In the genomic region with DNA sequence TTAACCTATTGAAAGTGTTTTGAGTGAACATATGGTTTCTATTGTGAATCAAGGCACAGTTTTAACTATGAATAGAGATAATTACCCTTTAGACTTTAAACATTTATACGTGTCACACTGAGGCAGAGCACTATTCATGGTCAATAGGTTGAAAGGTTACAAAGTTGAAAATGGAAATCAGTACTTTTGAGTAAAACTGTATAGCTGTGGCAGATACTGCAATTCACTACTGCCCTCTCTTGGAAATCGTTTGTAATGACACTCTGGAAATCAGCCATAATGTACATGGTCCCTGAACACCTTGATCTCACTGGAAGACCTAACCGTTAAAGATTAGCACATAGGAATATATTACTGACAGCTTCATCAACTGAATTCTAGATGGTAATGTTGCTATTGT, we compare ENCODE assay signal across 8 mouse cellular contexts.
DNase-seq lines count a peak whose midpoint lies in the region; ATAC-seq and TF ChIP-seq lines count a peak whose summit lies in the region.

No protein-coding gene starts in this region.

- TF ChIP-seq EP300 in liver, postnatal 0 days (IDR thresholded peaks at IDR 0.05; ENCODE audit: low read depth) = no peak

- 20% methylated on average over 3 of the region's 3 CpGs for WGBS in liver, postnatal 0 days (ENCODE audit: insufficient replicate concordance)
- WGBS in liver, embryonic 11.5 days = 18% methylated on average over 3 of the region's 3 CpGs
- WGBS in neural tube, embryonic 14.5 days = 12% methylated on average over 3 of the region's 3 CpGs

- TF ChIP-seq CTCF in liver, postnatal 0 days (IDR thresholded peaks at IDR 0.05; ENCODE audit: low read depth) = peak; percentile 70

- no peaks in the 10 kb centered on the region for H3K4me1 ChIP-seq in liver, postnatal 0 days (ENCODE audit: insufficient read depth)
- H3K4me1 ChIP-seq in liver, embryonic 11.5 days (replicated peaks; ENCODE audit: control insufficient read depth, insufficient read depth, low read length) = no peaks in the 10 kb centered on the region
- H3K4me1 ChIP-seq in neural tube, embryonic 14.5 days (ENCODE audit: control insufficient read depth, insufficient read depth, low read length) = no peaks in the 10 kb centered on the region

- no peak overlapping the region for H3K9ac ChIP-seq in liver, postnatal 0 days (replicated peaks)
- no peak overlapping the region for H3K9ac ChIP-seq in liver, embryonic 11.5 days (ENCODE audit: low read depth, low read length)
- H3K9ac ChIP-seq in neural tube, embryonic 14.5 days (replicated peaks; ENCODE audit: low read depth, low read length) = no peak overlapping the region

- no peak overlapping the region for H3K4me3 ChIP-seq in liver, postnatal 0 days (ENCODE audit: low read depth, low read length)
- H3K4me3 ChIP-seq in liver, embryonic 11.5 days (ENCODE audit: low read depth, low read length) = no peak overlapping the region
- H3K4me3 ChIP-seq in neural tube, embryonic 14.5 days (ENCODE audit: low read depth, low read length) = no peak overlapping the region

- peak; percentile 6 to 43 for DNase-seq in cerebellum, postnatal 14 days
- DNase-seq in cerebellum, adult 9-11 months = no peak
- DNase-seq in liver, postnatal 0 days = no peak
- DNase-seq in liver, embryonic 11.5 days (ENCODE audit: low spot score) = no peak
- DNase-seq in embryo, embryonic 9.5 days (ENCODE audit: extremely low spot score) = peak; percentile 39
- DNase-seq in gastrocnemius, adult 18-20 months (ENCODE audit: low spot score) = no peak
- no peak for DNase-seq in thymus, postnatal 4 days

- no peaks in the 10 kb centered on the region for H3K36me3 ChIP-seq in liver, postnatal 0 days (replicated peaks; ENCODE audit: insufficient read depth, low read length)
- no peaks in the 10 kb centered on the region for H3K36me3 ChIP-seq in liver, embryonic 11.5 days (ENCODE audit: control insufficient read depth, insufficient read depth, low read length)
- no peaks in the 10 kb centered on the region for H3K36me3 ChIP-seq in neural tube, embryonic 14.5 days (ENCODE audit: control insufficient read depth, insufficient read depth, low read length)

- ATAC-seq in liver, postnatal 0 days = no peak
- no peak for ATAC-seq in liver, embryonic 11.5 days (replicated peaks; ENCODE audit: low FRiP score)
- peak; percentile 60; the same call in 1 of the 2 replicates for ATAC-seq in neural tube, embryonic 14.5 days (ENCODE audit: low read depth)

- H3K27ac ChIP-seq in liver, postnatal 0 days (ENCODE audit: low read depth) = no peak overlapping the region
- H3K27ac ChIP-seq in liver, embryonic 11.5 days (ENCODE audit: low read depth, low read length) = no peak overlapping the region
- H3K27ac ChIP-seq in neural tube, embryonic 14.5 days (ENCODE audit: low read depth, low read length) = no peak overlapping the region

- no peaks in the 10 kb centered on the region for H3K9me3 ChIP-seq in liver, postnatal 0 days (ENCODE audit: low read length)
- no peaks in the 10 kb centered on the region for H3K9me3 ChIP-seq in liver, embryonic 11.5 days (ENCODE audit: control insufficient read depth, low read length)
- H3K9me3 ChIP-seq in neural tube, embryonic 14.5 days (ENCODE audit: control insufficient read depth, low read length) = no peaks in the 10 kb centered on the region

- H3K4me2 ChIP-seq in liver, postnatal 0 days (ENCODE audit: low read depth, low read length) = no peak overlapping the region
- H3K4me2 ChIP-seq in liver, embryonic 11.5 days = no peak overlapping the region
- no peak overlapping the region for H3K4me2 ChIP-seq in neural tube, embryonic 14.5 days (ENCODE audit: low read depth, low read length)

- no peaks in the 10 kb centered on the region for H3K27me3 ChIP-seq in liver, postnatal 0 days (ENCODE audit: insufficient read depth, low read length)
- H3K27me3 ChIP-seq in liver, embryonic 11.5 days (replicated peaks; ENCODE audit: control insufficient read depth, insufficient read depth, low read length) = no peaks in the 10 kb centered on the region
- no peaks in the 10 kb centered on the region for H3K27me3 ChIP-seq in neural tube, embryonic 14.5 days (ENCODE audit: control insufficient read depth, insufficient read depth, low read length)

Comparison
In these comparisons a context has a peak if more than half of its experiments do, and no peak if none do; other contexts are left out.
1. DNase-seq: peak in cerebellum, postnatal 14 days (2 of 2) and embryo, embryonic 9.5 days (single experiment); none in cerebellum, adult 9-11 months (single experiment), liver, postnatal 0 days (single experiment), liver, embryonic 11.5 days (single experiment), gastrocnemius, adult 18-20 months (single experiment) and thymus, postnatal 4 days (single experiment).